In the genomic region with DNA sequence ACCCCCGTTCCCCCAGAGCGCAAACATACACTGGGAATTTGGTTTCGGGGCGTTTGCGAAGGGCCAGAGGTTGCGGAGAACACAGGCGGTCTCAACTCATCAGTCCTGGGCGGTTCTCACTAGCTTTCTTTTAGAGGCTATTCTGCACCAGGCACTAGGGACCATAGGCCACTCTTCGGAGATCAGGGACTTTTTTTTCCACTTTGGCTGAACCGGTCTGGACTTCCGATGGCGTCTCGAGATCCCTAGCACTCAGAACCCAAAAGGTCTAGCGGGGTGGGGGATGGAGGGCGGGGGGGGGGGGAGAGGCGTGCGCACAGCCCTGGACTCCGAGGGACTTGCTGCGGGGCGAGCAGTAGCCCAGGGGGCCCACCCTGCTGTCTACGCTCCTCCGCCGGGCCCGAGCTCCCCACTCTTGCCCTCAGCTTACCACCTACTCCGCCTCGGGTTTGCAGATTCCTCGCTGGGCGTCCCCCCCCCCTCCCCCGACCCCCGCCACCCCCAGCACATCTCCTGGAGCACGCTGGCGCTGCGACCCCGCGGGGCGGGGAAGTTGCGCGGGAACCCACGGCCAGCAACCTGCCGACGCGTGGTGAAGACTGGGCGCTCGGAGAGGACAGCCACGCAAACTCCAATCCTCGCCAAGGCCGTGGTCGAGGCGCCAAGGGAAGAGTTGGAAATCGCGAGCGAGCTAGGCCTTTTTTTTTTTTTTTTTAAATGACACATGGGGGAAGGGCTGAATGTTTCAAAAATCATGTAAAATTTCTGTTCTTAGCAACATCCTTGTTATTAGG, we compare ENCODE assay signal across 9 mouse cellular contexts. TPM values are rescaled to one million over a fixed set of nuclear protein-coding genes. Genes with fewer than 3 reads are reported as not detected.
DNase-seq lines count a peak whose midpoint lies in the region; ATAC-seq lines count a peak whose summit lies in the region.
"Had no signal": no experiment of that assay in that cellular context is flagged by ENCODE, and none has a peak within 500 bp of the region (broad histone marks: within the 10 kb centered on the region; RNA-seq: fewer than 3 reads in every experiment).

No protein-coding gene starts in this region.

- no peak for ATAC-seq in heart, embryonic 13.5 days (ENCODE audit: extremely low read depth, insufficient number of reproducible peaks, low FRiP score, low TSS enrichment)
- no peak for ATAC-seq in hindbrain, embryonic 12.5 days (ENCODE audit: low FRiP score)
- ATAC-seq in midbrain, embryonic 12.5 days (ENCODE audit: low FRiP score, low read depth): no peak

- peak overlapping the region; percentile 52; the same call in 1 of the 2 replicates for H3K9ac ChIP-seq in heart, embryonic 13.5 days
- no peak overlapping the region for H3K9ac ChIP-seq in hindbrain, embryonic 12.5 days
- H3K9ac ChIP-seq in midbrain, embryonic 12.5 days (replicated peaks): peak overlapping the region; percentile 49; the same call in 1 of the 2 replicates

- H3K36me3 ChIP-seq in heart, embryonic 13.5 days: no peaks in the 10 kb centered on the region
- H3K36me3 ChIP-seq in hindbrain, embryonic 12.5 days: no peaks in the 10 kb centered on the region
- H3K36me3 ChIP-seq in midbrain, embryonic 12.5 days: no peaks in the 10 kb centered on the region

- H3K27me3 ChIP-seq in heart, embryonic 13.5 days (replicated peaks): peaks cover 82% of the 10 kb centered on the region
- peaks cover 84% of the 10 kb centered on the region for H3K27me3 ChIP-seq in hindbrain, embryonic 12.5 days
- peaks cover 75% of the 10 kb centered on the region for H3K27me3 ChIP-seq in midbrain, embryonic 12.5 days

- no peaks in the 10 kb centered on the region for H3K9me3 ChIP-seq in heart, embryonic 13.5 days
- no peaks in the 10 kb centered on the region for H3K9me3 ChIP-seq in hindbrain, embryonic 12.5 days (replicated peaks)
- H3K9me3 ChIP-seq in midbrain, embryonic 12.5 days: no peaks in the 10 kb centered on the region

- under 1% methylated on average over 46 of the region's 52 CpGs for WGBS in heart, embryonic 13.5 days
- under 1% methylated on average over 44 of the region's 52 CpGs for WGBS in hindbrain, embryonic 12.5 days
- WGBS in midbrain, embryonic 12.5 days: 1% methylated on average over 50 of the region's 52 CpGs

- peak overlapping the region; percentile 66 for H3K4me2 ChIP-seq in heart, embryonic 13.5 days
- H3K4me2 ChIP-seq in hindbrain, embryonic 12.5 days (replicated peaks): peak overlapping the region; percentile 36
- peak overlapping the region; percentile 59 for H3K4me2 ChIP-seq in midbrain, embryonic 12.5 days (replicated peaks)

- H3K4me1 ChIP-seq in heart, embryonic 13.5 days: peaks cover 46% of the 10 kb centered on the region
- H3K4me1 ChIP-seq in hindbrain, embryonic 12.5 days: peaks cover 17% of the 10 kb centered on the region
- H3K4me1 ChIP-seq in midbrain, embryonic 12.5 days: peaks cover 57% of the 10 kb centered on the region

- no peak overlapping the region for H3K27ac ChIP-seq in heart, embryonic 13.5 days (replicated peaks)
- no peak overlapping the region for H3K27ac ChIP-seq in hindbrain, embryonic 12.5 days
- no peak overlapping the region for H3K27ac ChIP-seq in midbrain, embryonic 12.5 days (replicated peaks)

- H3K4me3 ChIP-seq in heart, embryonic 13.5 days: peak overlapping the region; percentile 38
- peak overlapping the region; percentile 24 for H3K4me3 ChIP-seq in hindbrain, embryonic 12.5 days
- peak overlapping the region; percentile 34 for H3K4me3 ChIP-seq in midbrain, embryonic 12.5 days

- DNase-seq in heart, adult 9 months (ENCODE audit: low spot score in 2 of 2): no peak
- DNase-seq in embryo, embryonic 10.5 days (ENCODE audit: low spot score): peak; percentile 48
- no peak for DNase-seq in MN1 (ENCODE audit: low spot score)
- no peak for DNase-seq in gastrocnemius, postnatal 25 days
- DNase-seq in urinary bladder, postnatal 10 days (ENCODE audit: low spot score): no peak
- DNase-seq: kidney, postnatal 25 days had no signal

RNA-seq across cellular contexts. Expression of gene Ostm1, which starts 52.1 kb away (rescaled TPM):
- polyA plus RNA-seq in heart, embryonic 13.5 days (2015; fragmentation: Nextera tagmentation; extraction: Ambion mirVana): 19.2 and 19.5 TPM in 2 replicates
- 24.9 TPM in 2 replicates for polyA plus RNA-seq in hindbrain, embryonic 12.5 days (2016; fragmentation: Nextera tagmentation; extraction: Ambion mirVana)
- polyA plus RNA-seq in midbrain, embryonic 12.5 days (2016; fragmentation: Nextera tagmentation; extraction: Ambion mirVana): 35.4 and 40.1 TPM in 2 replicates
- 10 to 100 TPM; 18.0 to 20.6 TPM for total RNA-seq in gastrocnemius, postnatal 25 days (2021)

RNA-seq across cellular contexts. Expression of gene Nr2e1, which starts 52.3 kb away (rescaled TPM):
- not detected in 2 replicates for polyA plus RNA-seq in heart, embryonic 13.5 days (2015; fragmentation: Nextera tagmentation; extraction: Ambion mirVana)
- 1.1 and 2.1 TPM in 2 replicates for polyA plus RNA-seq in hindbrain, embryonic 12.5 days (2016; fragmentation: Nextera tagmentation; extraction: Ambion mirVana)
- 35.2 and 46.5 TPM in 2 replicates for polyA plus RNA-seq in midbrain, embryonic 12.5 days (2016; fragmentation: Nextera tagmentation; extraction: Ambion mirVana)
- total RNA-seq in gastrocnemius, postnatal 25 days (2021): not detected

Comparison
In these comparisons a context has a peak if more than half of its experiments do, and no peak if none do; other contexts are left out.
1. RNA of gene Nr2e1, which starts 52.3 kb away (polyA plus RNA-seq): 35.2 to 46.5 TPM in midbrain, embryonic 12.5 days; 1.1 to 2.1 TPM in hindbrain, embryonic 12.5 days and not detected in heart, embryonic 13.5 days; every median in the first group is over 10 times any median in the second.
2. Peak in every context shown above with its lines, with median percentiles within 50 percentile points of each other: H3K4me2 ChIP-seq and H3K4me3 ChIP-seq.